Mouse (Mus musculus): ENCODE measurements around the gene Maml3. TPM values are rescaled to one million over a fixed set of nuclear protein-coding genes. Genes with fewer than 3 reads are reported as not detected.

Maml3 gene
- total RNA-seq, 2 experiments from 2014 or later, result 8.7 to 9.8 TPM

GRCm38 (mm10) chr3:52007602-52008252 is 97.1 kb downstream of the Maml3 start:
- peak; percentile 83 for DNase-seq (ENCODE audit: low spot score in 2 of 2)
- H3K4me3 ChIP-seq, result peak overlapping the region; percentile 59
- peak overlapping the region; percentile 96 for H3K27ac ChIP-seq
- TF ChIP-seq CTCF (conservative IDR thresholded peaks at IDR 0.05), result peak; percentile 34

GRCm38 (mm10) chr3:52006721-52007330 is 98.0 kb downstream of the Maml3 start:
- no peak for TF ChIP-seq CTCF (conservative IDR thresholded peaks at IDR 0.05)
- DNase-seq (ENCODE audit: low spot score in 2 of 2), result no peak
- Histone ChIP-seq H3K4me3 (peak overlapping the region; percentile 59), H3K27ac (peak overlapping the region; percentile 96)

GRCm38 (mm10) chr3:52003663-52004062 is 101.2 kb downstream of the Maml3 start:
- Histone ChIP-seq H3K27ac (no peak overlapping the region), H3K4me3 (no peak overlapping the region)
- DNase-seq (ENCODE audit: low spot score in 2 of 2), result no peak
- TF ChIP-seq CTCF (conservative IDR thresholded peaks at IDR 0.05), result no peak

- H3K4me3 ChIP-seq, result no peak overlapping the region
- DNase-seq (ENCODE audit: low spot score in 2 of 2), result peak; percentile 22 to 24
- no peak for TF ChIP-seq CTCF (conservative IDR thresholded peaks at IDR 0.05)
- peak overlapping the region; percentile 64 for H3K27ac ChIP-seq
These were observed 103.4 kb downstream of the Maml3 start for GRCm38 (mm10) chr3:52001518-52001895.

- Histone ChIP-seq H3K27ac (peak overlapping the region; percentile 64), H3K4me3 (no peak overlapping the region)
- no peak for DNase-seq (ENCODE audit: low spot score in 2 of 2)
- no peak for TF ChIP-seq CTCF (conservative IDR thresholded peaks at IDR 0.05)
These were observed 103.9 kb downstream of the Maml3 start for GRCm38 (mm10) chr3:52000871-52001517.

GRCm38 (mm10) chr3:51999671-52000437 is 105.0 kb downstream of the Maml3 start:
- DNase-seq (ENCODE audit: low spot score in 2 of 2), result no peak
- H3K27ac ChIP-seq, result no peak overlapping the region
- TF ChIP-seq CTCF (conservative IDR thresholded peaks at IDR 0.05), result no peak
- H3K4me3 ChIP-seq, result no peak overlapping the region

- no peak for TF ChIP-seq CTCF (conservative IDR thresholded peaks at IDR 0.05)
- no peak overlapping the region for H3K27ac ChIP-seq
- DNase-seq (ENCODE audit: low spot score in 2 of 2), result no peak
These were observed 106.1 kb downstream of the Maml3 start for GRCm38 (mm10) chr3:51998511-51999399.

GRCm38 (mm10) chr3:51997616-51998015 is 107.3 kb downstream of the Maml3 start:
- TF ChIP-seq CTCF (conservative IDR thresholded peaks at IDR 0.05), result no peak
- Histone ChIP-seq H3K4me3 (no peak overlapping the region), H3K27ac (no peak overlapping the region)
- no peak for DNase-seq (ENCODE audit: low spot score in 2 of 2)

More at GRCm38 (mm10) chr3:51998511-51999399, 106.1 kb downstream of the Maml3 start:
- no peak overlapping the region for H3K4me3 ChIP-seq

- no peak for TF ChIP-seq CTCF (conservative IDR thresholded peaks at IDR 0.05)
- no peak for DNase-seq (ENCODE audit: low spot score in 2 of 2)
- H3K4me3 ChIP-seq, result no peak overlapping the region
- no peak overlapping the region for H3K27ac ChIP-seq
These were observed 118.4 kb downstream of the Maml3 start for GRCm38 (mm10) chr3:51986507-51986906.

- Histone ChIP-seq H3K27ac (no peak overlapping the region), H3K4me3 (no peak overlapping the region)
- no peak for TF ChIP-seq CTCF (conservative IDR thresholded peaks at IDR 0.05)
- DNase-seq (ENCODE audit: low spot score in 2 of 2), result no peak
These were observed 123.4 kb downstream of the Maml3 start for GRCm38 (mm10) chr3:51981496-51981895.

GRCm38 (mm10) chr3:51977654-51978352 is 127.1 kb downstream of the Maml3 start:
- no peak for TF ChIP-seq CTCF (conservative IDR thresholded peaks at IDR 0.05)
- H3K27ac ChIP-seq, result no peak overlapping the region
- H3K4me3 ChIP-seq, result no peak overlapping the region
- no peak for DNase-seq (ENCODE audit: low spot score in 2 of 2)
